Mouse (Mus musculus): ENCODE measurements at regions not wholly inside any gene's neighbourhood (a gene's known extent, or its start where the extent isn't known, plus 50 kb on each side); places are given as distances from the start of the nearest gene placed in this dataset.

DNA sequence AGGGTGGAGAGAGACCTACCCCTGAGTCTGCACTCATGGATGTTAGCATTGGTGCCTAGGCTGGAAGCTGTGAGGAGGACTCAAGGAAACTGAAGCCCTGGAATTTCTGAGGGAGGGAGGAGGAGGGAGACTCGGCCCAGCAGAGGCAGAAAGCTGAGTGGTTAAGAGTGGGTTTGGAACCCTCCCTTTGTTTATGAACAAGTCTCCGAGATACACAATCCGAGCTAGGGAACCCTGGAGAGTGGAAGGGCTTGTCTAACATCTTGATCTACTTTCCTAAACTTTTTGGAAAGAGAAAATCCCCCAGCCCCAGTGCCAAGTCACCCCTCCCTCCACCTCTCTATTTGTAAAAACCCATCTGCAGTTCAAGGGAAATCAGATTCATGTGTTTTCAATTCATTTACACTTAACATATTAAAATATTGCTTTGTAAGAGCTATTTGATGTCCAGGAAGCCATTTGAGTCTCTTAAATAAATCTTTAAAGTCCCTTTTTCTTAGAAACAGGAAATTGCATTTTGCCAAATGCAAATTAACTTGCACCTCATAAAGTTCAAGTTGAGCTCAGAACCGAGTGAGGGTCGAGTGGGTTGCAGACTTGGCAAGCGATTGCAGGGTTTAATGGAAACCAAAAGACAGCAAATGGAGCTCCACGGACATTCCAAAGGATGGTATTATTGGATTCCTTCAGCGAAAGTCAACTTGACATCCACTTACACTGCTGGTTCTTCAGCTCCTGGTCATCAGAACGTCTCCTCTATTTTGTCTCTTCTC lies 113.1 kb downstream of the En1 start:
- no peaks in the 10 kb centered on the region for H3K27me3 ChIP-seq (ENCODE audit: control insufficient read depth, insufficient read depth, low read length)
- WGBS = 63% methylated on average over 9 of the region's 9 CpGs
- no peak overlapping the region for H3K27ac ChIP-seq (ENCODE audit: insufficient read depth, low read length)
- no peak for TF ChIP-seq CTCF (IDR thresholded peaks at IDR 0.05; ENCODE audit: borderline replicate concordance, insufficient read depth, low read depth, low read length)
- TF ChIP-seq POLR2A (IDR thresholded peaks at IDR 0.05; ENCODE audit: borderline replicate concordance, insufficient read depth, low read length) = no peak
- no peaks in the 10 kb centered on the region for H3K4me1 ChIP-seq (ENCODE audit: control insufficient read depth, insufficient read depth, low read length)
- no peak overlapping the region for H3K4me3 ChIP-seq (replicated peaks; ENCODE audit: insufficient read depth, low read depth, low read length)
- DNase-seq = no peak

DNA sequence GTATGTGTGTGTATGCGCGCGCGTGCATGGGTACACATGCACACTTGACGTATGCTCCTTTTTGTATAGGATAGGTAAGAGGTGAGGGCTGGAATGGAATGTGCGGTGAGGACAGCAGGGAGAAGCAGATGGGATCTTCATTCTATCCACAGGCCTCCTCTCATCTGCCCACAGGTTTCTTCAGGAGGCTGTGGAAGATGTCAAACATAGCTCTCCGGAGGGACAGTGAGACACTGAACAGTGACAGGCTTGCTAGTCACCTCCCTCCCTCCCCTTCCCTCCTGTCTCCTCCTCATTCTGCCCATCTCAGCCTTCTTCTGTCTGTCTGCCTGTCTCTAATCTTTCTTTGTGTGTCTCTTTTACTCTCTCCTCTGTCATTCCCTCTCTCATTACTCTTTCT lies 124.6 kb downstream of the En1 start:
- WGBS = 93% methylated on average over 7 of the region's 7 CpGs
- TF ChIP-seq CTCF (IDR thresholded peaks at IDR 0.05; ENCODE audit: borderline replicate concordance, insufficient read depth, low read depth, low read length) = no peak
- no peak for TF ChIP-seq POLR2A (IDR thresholded peaks at IDR 0.05; ENCODE audit: borderline replicate concordance, insufficient read depth, low read length)
- Histone ChIP-seq H3K27me3 (ENCODE audit: control insufficient read depth, insufficient read depth, low read length) (no peaks in the 10 kb centered on the region), H3K4me1 (ENCODE audit: control insufficient read depth, insufficient read depth, low read length) (no peaks in the 10 kb centered on the region), H3K4me3 (replicated peaks; ENCODE audit: insufficient read depth, low read depth, low read length) (no peak overlapping the region), H3K27ac (ENCODE audit: insufficient read depth, low read length) (no peak overlapping the region)
- no peak for DNase-seq

DNA sequence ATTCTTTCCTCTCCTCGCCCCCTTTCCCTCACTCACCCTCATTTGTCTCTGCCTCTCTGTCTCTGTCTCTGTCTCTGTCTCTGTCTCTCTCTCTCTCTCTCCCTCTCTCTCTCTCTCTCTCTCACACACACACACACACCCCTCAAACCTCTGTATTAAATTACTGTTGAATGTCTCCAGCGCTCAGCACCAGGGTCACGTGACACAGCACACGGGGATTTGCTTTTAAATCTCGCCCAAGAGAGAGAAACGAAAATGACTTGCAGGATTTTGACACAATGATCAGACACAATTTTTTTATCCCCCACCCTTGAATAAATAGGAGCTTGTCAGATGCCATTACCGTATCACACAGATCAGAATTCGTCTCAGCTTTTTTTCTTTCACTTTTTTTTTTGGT lies 125.2 kb downstream of the En1 start:
- 81% methylated on average over 8 of the region's 8 CpGs for WGBS
- no peak for DNase-seq
- no peak overlapping the region for H3K27ac ChIP-seq (ENCODE audit: insufficient read depth, low read length)
- H3K4me1 ChIP-seq (ENCODE audit: control insufficient read depth, insufficient read depth, low read length) = no peaks in the 10 kb centered on the region
- TF ChIP-seq CTCF (IDR thresholded peaks at IDR 0.05; ENCODE audit: borderline replicate concordance, insufficient read depth, low read depth, low read length) (no peak), POLR2A (IDR thresholded peaks at IDR 0.05; ENCODE audit: borderline replicate concordance, insufficient read depth, low read length) (no peak)
- H3K4me3 ChIP-seq (replicated peaks; ENCODE audit: insufficient read depth, low read depth, low read length) = no peak overlapping the region
- H3K27me3 ChIP-seq (ENCODE audit: control insufficient read depth, insufficient read depth, low read length) = no peaks in the 10 kb centered on the region

DNA sequence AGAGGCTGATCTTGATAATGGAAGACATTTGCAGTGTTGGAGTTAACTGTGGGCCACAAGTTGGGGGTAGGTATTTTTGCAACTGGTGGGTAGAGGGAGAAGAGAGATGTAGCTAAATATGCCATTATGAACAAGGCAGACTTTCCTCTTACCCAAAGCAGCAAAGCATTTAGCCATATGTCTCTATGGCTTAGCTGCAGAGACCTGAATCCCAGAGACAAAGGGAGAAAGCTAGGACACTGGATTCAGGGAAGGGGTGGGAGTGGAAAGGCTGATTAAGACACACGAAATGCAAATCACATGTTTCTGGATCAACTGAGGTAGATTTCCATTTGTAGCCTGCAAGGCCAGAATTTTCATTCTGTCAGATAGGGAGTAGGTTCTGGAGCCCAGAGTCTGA lies 129.8 kb downstream of the En1 start:
- Histone ChIP-seq H3K27me3 (ENCODE audit: control insufficient read depth, insufficient read depth, low read length) (no peaks in the 10 kb centered on the region), H3K4me1 (ENCODE audit: control insufficient read depth, insufficient read depth, low read length) (no peaks in the 10 kb centered on the region), H3K27ac (ENCODE audit: insufficient read depth, low read length) (no peak overlapping the region), H3K4me3 (replicated peaks; ENCODE audit: insufficient read depth, low read depth, low read length) (no peak overlapping the region)
- no peak for TF ChIP-seq CTCF (IDR thresholded peaks at IDR 0.05; ENCODE audit: borderline replicate concordance, insufficient read depth, low read depth, low read length)
- no peak for DNase-seq
- WGBS = 57% methylated on average over 1 of the region's 1 CpGs

DNA sequence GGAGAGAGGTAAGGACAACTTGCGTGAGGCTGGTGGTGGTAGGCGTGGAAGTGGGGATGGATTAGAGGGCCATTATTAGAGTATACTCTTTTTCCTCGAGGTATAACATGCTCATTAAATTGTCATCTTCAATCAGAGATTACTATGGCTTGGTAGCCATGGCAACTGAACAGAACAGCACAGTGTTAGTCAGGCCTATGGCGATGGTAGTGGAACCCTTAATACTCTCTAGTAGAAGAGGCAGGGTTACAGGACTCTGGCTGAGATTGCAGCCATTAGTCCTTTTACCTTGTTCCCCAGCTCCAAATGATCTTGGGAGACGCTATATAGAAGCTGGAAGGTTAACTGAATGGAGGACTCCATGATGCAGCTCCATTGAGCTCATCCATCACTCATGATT lies 131.5 kb downstream of the En1 start:
- WGBS = 80% methylated on average over 5 of the region's 5 CpGs

DNA sequence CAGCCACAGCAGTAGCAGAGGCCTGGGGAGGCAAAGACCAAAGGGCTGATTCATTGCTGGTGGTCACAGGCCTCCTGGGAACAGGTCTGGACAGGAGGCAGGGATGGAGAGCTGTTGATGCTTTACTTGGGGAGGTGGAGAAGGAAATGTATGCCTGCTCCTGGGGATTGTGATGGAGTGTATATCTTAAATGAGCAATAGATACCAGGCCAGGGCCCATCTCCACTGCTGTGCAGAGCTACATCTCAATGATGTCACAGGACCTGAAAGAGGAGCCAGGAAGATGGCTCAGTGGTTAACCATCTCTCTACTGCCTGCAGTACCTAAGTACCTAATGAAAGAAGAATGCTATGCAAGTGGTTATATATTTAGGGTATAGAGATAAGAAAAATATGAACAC lies 132.6 kb downstream of the En1 start:
- no peak for TF ChIP-seq CTCF (IDR thresholded peaks at IDR 0.05; ENCODE audit: borderline replicate concordance, insufficient read depth, low read depth, low read length)
- no peak for TF ChIP-seq POLR2A (IDR thresholded peaks at IDR 0.05; ENCODE audit: borderline replicate concordance, insufficient read depth, low read length)
- Histone ChIP-seq H3K27me3 (ENCODE audit: control insufficient read depth, insufficient read depth, low read length) (no peaks in the 10 kb centered on the region), H3K4me1 (ENCODE audit: control insufficient read depth, insufficient read depth, low read length) (no peaks in the 10 kb centered on the region), H3K27ac (ENCODE audit: insufficient read depth, low read length) (no peak overlapping the region), H3K4me3 (replicated peaks; ENCODE audit: insufficient read depth, low read depth, low read length) (no peak overlapping the region)
- no peak for DNase-seq

More for the DNA sequence above, 131.5 kb downstream of the En1 start:
- Histone ChIP-seq H3K27me3 (ENCODE audit: control insufficient read depth, insufficient read depth, low read length) (no peaks in the 10 kb centered on the region), H3K4me1 (ENCODE audit: control insufficient read depth, insufficient read depth, low read length) (no peaks in the 10 kb centered on the region), H3K4me3 (replicated peaks; ENCODE audit: insufficient read depth, low read depth, low read length) (no peak overlapping the region), H3K27ac (ENCODE audit: insufficient read depth, low read length) (no peak overlapping the region)
- no peak for DNase-seq
- TF ChIP-seq CTCF (IDR thresholded peaks at IDR 0.05; ENCODE audit: borderline replicate concordance, insufficient read depth, low read depth, low read length) (no peak), POLR2A (IDR thresholded peaks at IDR 0.05; ENCODE audit: borderline replicate concordance, insufficient read depth, low read length) (no peak)

DNA sequence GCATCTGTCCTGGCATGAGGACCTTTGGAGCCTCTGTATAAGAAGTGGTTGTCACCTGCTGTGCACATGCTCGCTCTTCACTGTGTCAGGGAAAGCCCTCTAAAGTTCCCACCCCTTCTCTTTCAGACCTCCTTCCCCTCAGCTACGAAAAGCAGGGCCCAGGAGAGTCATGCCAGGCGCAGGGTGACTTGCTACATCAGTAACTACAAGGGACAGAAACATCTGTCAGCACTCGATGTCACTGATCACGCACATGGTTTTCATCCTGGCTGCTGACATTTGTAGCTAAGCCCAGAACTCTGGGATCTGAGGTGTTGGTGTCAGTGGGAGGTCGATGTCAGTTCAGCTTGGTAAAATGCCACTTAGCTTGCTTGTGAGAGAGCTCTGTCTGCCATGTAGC lies 137.3 kb downstream of the En1 start:
- H3K4me1 ChIP-seq (ENCODE audit: control insufficient read depth, insufficient read depth, low read length) = no peaks in the 10 kb centered on the region
- no peak overlapping the region for H3K27ac ChIP-seq (ENCODE audit: insufficient read depth, low read length)
- no peak for DNase-seq
- TF ChIP-seq POLR2A (IDR thresholded peaks at IDR 0.05; ENCODE audit: borderline replicate concordance, insufficient read depth, low read length) (no peak), CTCF (IDR thresholded peaks at IDR 0.05; ENCODE audit: borderline replicate concordance, insufficient read depth, low read depth, low read length) (no peak)
- H3K27me3 ChIP-seq (ENCODE audit: control insufficient read depth, insufficient read depth, low read length) = no peaks in the 10 kb centered on the region
- 35% methylated on average over 6 of the region's 6 CpGs for WGBS
- no peak overlapping the region for H3K4me3 ChIP-seq (replicated peaks; ENCODE audit: insufficient read depth, low read depth, low read length)

DNA sequence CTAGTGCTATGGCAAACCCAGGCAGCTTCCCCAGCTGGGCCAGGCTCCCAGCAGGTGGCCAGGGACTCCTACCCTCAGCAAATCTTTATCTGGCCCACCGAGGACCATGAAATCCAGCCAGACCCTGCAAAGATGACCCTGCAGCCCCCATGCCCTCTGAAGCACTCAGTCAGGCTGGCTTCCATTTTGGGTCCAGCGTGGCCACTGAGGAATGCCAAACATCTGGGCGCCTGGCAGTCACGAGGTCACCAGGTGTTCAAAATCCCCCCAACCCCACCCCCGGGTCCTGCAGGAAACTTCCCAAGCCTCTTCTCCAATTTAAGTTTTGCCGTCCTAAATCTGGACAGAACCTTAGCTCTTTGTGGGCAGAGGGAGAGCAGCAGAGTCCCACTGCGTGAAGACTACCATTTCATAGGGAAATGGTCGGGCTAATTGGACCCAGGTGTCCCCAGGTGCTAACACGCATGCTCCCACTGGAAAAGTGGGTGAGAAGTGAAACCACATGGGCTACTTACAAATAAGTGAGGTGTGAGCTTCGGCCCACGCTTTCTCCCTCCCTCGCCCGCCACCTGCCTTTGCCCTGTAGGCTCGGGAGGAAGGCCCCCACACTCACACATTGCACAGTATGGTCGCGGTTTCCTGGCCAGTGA lies 139.0 kb downstream of the En1 start:
- H3K4me3 ChIP-seq (replicated peaks; ENCODE audit: insufficient read depth, low read depth, low read length) = no peak overlapping the region
- TF ChIP-seq CTCF (IDR thresholded peaks at IDR 0.05; ENCODE audit: borderline replicate concordance, insufficient read depth, low read depth, low read length) (no peak), POLR2A (IDR thresholded peaks at IDR 0.05; ENCODE audit: borderline replicate concordance, insufficient read depth, low read length) (no peak)
- no peak for DNase-seq
- no peak overlapping the region for H3K27ac ChIP-seq (ENCODE audit: insufficient read depth, low read length)
- H3K4me1 ChIP-seq (ENCODE audit: control insufficient read depth, insufficient read depth, low read length) = no peaks in the 10 kb centered on the region
- no peaks in the 10 kb centered on the region for H3K27me3 ChIP-seq (ENCODE audit: control insufficient read depth, insufficient read depth, low read length)
- WGBS = 83% methylated on average over 16 of the region's 16 CpGs

Measured in cerebellum, adult 2 months (tissue).